Mouse (Mus musculus) ES-Bruce4 (cell line): ENCODE measurements around the gene Klrb1. TPM values are rescaled to one million over a fixed set of nuclear protein-coding genes. Genes with fewer than 3 reads are reported as not detected.
"Not testable (repeated sequence)": the region's sequence is repeated elsewhere in the genome, so short reads cannot be mapped to it uniquely, and the experiment has no call there.

Experiments
- H3K27ac ChIP-seq: 2 replicates; pipeline ENCODE4 v1.5.1; 2012; ENCODE audit warnings: low read length, inconsistent platforms; ENCODE audit not compliant: insufficient read depth
- H3K27me3 ChIP-seq: 2 replicates; pipeline ENCODE4 v1.6.1; 2012; ENCODE audit warnings: mild to moderate bottlenecking, low read length, inconsistent platforms; ENCODE audit not compliant: control insufficient read depth, poor library complexity, insufficient read depth, severe bottlenecking
- H3K36me3 ChIP-seq: 2 replicates; pipeline ENCODE4 v1.6.1; 2012; ENCODE audit warnings: inconsistent platforms, mild to moderate bottlenecking, low read length, moderate library complexity; ENCODE audit not compliant: control insufficient read depth, poor library complexity, insufficient read depth, severe bottlenecking
- H3K4me1 ChIP-seq: one replicate; pipeline ENCODE4 v1.8.1; 2011; ENCODE audit warnings: low read length; ENCODE audit not compliant: control insufficient read depth, insufficient read depth
- H3K4me3 ChIP-seq: 2 replicates; pipeline ENCODE4 v1.5.1; 2011; ENCODE audit warnings: low read depth, mild to moderate bottlenecking, low read length
- H3K9ac ChIP-seq: 2 replicates; pipeline ENCODE4 v1.6.1; 2012; ENCODE audit warnings: low read depth, mild to moderate bottlenecking, inconsistent platforms; ENCODE audit not compliant: poor library complexity, severe bottlenecking
- H3K9me3 ChIP-seq: replicated peaks from 2 replicates; pipeline ENCODE4 v1.6.1; 2012; ENCODE audit warnings: mild to moderate bottlenecking, low read length, inconsistent platforms; ENCODE audit not compliant: control insufficient read depth, poor library complexity, insufficient read depth, severe bottlenecking
- CTCF ChIP-seq: IDR thresholded peaks from one replicate; pipeline ENCODE4 v1.8.1; 2011; ENCODE audit warnings: low read depth, low read length
- EP300 ChIP-seq: IDR thresholded peaks from 2 replicates; pipeline ENCODE4 v1.6.1; 2011; ENCODE audit warnings: low read depth, low read length; ENCODE audit not compliant: insufficient read depth
- POLR2A ChIP-seq: IDR thresholded peaks from one replicate; pipeline ENCODE4 v1.8.1; 2011; ENCODE audit warnings: low read length; ENCODE audit not compliant: insufficient read depth
- polyA plus RNA-seq: library from polyadenylated mRNA; stranded (reverse); fragments of >200 nt; gene quantifications from 2 replicates; pipeline ENCODE4 v1.2.4, GENCODE M21; 2011; ENCODE audit warnings: low read depth; ENCODE audit not compliant: missing spikeins, insufficient read depth, insufficient read length

Klrb1 gene
- polyA plus RNA-seq, 1 experiment, result not detected

DNA sequence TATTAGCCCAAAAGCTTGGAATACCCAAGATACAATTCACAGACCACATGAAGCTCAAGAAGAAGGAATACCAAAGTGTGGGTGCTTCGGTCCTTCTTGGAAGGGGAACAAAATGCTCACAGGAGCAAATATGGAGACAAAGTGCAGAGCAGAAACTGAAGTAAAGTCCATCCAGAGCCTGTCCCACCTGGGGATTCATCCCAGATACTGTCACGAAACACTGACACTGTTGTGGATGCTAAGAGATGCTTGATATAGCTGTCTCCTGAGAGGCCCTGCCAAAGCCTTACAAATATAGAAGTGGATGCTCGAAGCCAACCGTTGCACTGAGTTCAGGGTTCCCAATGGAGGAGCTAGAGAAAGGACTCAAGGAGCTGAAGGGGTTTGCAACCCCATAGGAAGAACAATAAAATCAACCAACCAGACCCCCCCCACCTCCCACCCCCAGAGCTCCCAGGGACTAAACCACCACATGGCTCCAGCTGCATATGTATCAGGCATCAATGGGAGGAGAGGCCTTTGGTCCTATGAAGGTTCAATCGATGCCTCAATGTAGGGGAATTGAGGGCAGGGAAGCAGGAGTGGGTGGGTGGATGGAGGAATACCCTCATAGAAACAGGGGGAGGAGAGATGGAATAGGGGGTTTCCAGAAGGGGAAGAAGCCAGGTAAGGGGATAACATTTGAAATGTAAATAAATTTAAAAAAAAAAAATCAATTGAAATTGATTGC lies 36.5 kb upstream of the Klrb1 start:
- Histone ChIP-seq H3K4me3 (peak overlapping the region; percentile 32; the same call in 1 of the 2 replicates), H3K27me3 (no peaks in the 10 kb centered on the region), H3K27ac (no peak overlapping the region), H3K9ac (no peak overlapping the region), H3K9me3 (no peaks in the 10 kb centered on the region), H3K4me1 (no peaks in the 10 kb centered on the region), H3K36me3 (no peaks in the 10 kb centered on the region)
- TF ChIP-seq CTCF (no peak), EP300 (no peak), POLR2A (no peak)

DNA sequence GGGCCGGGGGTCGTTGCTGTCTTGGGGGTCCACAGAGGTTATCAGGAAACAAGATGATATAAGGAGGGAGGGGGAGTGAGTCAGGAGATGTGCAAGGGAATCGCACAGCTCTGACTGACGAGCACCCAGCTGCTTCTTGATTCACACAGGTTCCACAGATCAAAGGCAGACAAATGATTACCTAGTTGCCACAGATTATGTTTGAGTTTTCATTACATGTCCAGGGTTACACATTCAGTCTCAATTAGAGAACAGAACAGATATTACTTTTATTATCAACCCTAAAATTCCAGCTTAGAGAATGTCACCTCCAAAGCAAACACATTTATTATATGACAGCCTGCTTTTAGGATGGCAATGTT lies 32.5 kb upstream of the Klrb1 start:
- not testable (repeated sequence) for H3K4me3 ChIP-seq, H3K9ac ChIP-seq, H3K9me3 ChIP-seq, H3K4me1 ChIP-seq, H3K36me3 ChIP-seq, H3K27ac ChIP-seq, H3K27me3 ChIP-seq

DNA sequence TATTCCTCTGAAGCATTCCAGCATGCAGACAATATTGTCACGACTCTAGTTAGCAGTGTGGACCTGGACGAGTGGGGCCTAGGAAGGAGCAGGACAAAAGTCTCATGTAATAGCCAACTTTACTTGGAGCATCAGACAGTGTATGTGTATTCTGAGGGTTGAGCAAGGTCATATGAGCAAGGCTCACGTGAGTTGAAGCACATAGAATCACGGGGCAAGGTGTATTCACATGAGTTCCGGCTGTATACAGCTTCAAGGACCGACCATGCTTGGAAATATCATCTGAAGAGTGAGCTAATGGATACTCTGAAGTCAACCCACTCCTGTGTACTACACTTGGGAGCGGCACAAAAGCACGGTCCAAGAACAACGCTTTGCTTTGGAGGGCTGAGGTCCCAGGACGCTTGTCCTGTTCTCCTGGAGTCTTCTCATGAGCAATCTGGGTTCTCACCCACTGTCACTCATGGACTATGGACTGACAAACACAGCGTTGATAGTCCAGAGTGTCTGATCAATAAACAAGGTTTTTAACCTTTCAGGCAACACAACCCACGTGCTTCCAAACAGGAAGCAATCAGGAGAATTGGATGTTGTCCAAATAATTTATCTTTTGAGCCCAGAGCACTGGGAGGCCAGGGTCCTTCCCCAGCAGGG lies 32.0 kb upstream of the Klrb1 start:
- H3K4me3 ChIP-seq, H3K4me1 ChIP-seq, H3K27ac ChIP-seq, H3K36me3 ChIP-seq, H3K9ac ChIP-seq, H3K9me3 ChIP-seq, H3K27me3 ChIP-seq: not testable (repeated sequence)

DNA sequence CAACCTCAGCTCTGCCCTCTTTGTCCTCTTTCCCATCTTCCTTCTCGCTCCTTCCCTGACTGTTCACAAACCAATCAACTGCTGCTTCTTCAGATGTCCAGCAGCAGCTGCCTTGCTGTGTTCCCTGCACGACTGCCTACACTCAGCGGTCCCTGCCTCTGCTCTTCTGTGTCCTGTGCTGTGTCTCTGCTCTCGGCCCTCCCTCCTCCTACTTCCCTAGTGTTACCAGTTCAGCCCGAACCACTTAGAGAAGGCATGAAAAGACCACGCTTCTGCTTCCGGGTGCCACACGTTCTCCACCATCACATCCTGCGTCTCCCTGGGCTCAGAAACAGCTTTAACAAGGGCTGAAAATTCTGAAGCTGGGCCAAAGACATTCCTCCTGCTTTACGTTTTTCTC lies 31.4 kb upstream of the Klrb1 start:
- H3K27me3 ChIP-seq, H3K36me3 ChIP-seq, H3K27ac ChIP-seq, H3K4me1 ChIP-seq, H3K9ac ChIP-seq, H3K9me3 ChIP-seq: not testable (repeated sequence)
- H3K4me3 ChIP-seq, result peak overlapping the region; percentile 26

DNA sequence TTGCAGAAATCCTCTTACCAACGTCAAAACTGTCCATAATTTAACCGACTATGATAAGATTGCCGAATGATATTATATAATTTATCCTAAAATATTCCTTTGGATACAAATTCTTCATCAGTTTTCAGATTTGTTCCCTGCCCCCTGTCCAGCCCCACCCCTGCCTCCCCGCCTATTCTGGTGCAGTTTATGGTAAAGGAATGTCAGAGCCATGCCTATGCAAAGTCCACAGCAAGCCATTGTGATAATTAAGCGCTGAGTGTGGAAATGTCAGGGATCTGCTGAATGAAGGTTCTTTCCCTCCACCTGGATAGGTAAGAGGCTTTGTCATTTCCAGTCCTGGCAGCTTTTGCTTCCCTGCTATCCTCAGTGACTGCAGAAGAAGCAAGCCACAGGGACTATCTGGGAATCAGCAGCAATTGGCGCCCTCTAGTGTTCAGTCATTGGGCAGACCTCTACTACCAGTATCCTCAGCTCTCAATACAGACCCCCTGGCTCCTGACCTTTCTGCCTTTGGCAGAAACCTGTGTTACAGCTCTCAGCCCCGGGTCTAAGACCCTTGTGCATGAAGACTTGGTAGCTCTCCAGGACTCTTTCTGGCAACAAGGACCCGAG lies 30.9 kb upstream of the Klrb1 start:
- H3K9ac ChIP-seq, H3K27me3 ChIP-seq, H3K27ac ChIP-seq, H3K36me3 ChIP-seq, H3K9me3 ChIP-seq, H3K4me1 ChIP-seq, H3K4me3 ChIP-seq: not testable (repeated sequence)
- peak; percentile 58 for TF ChIP-seq CTCF

DNA sequence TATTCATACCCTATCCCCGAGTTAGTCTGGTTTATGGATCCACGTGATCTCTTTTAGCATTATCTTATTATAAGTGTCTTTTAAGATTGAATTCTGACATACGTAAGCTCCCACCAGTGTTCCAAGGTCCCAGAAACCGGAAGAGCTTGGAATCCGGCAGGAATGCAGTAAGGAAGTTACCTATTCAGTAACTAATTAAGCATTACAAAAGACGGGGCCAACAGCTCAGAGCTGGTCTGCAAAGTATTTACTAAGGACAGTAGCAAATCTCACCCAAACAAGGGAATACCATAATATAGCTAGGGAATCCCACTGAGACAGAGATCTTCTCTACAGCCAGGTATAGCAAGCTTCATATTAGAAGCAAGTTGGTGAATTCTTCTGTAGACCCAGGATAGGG lies 24.1 kb upstream of the Klrb1 start:
- not testable (repeated sequence) for H3K4me1 ChIP-seq, H3K4me3 ChIP-seq, H3K36me3 ChIP-seq, H3K9me3 ChIP-seq, H3K27me3 ChIP-seq, H3K9ac ChIP-seq
- H3K27ac ChIP-seq, result 0 out of 2 replicates have a peak overlapping the region, but pooled peaks have one; percentile 5

DNA sequence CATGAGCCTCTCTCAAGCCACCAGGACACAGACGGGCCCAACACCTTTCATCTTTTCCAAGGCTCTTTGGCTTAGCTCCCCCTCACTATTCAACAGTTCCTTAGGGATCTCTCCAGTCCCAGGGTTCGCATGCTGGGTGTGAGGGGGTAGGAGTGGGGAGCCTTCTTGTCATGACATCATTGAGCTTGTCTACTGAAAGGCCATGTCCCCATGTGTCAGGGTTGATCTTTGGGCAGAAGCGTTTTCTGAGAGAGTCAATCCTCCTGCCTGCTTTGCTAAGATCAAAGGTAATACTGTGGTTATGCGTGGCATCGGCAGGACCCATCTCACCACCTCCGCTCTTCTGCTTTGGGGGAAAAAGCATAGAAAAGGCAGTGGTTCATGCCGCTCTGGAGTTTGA lies 14.6 kb upstream of the Klrb1 start:
- H3K4me1 ChIP-seq, result peaks cover 5% of the 10 kb centered on the region
- H3K9me3 ChIP-seq, result peaks cover 4% of the 10 kb centered on the region
- no peak overlapping the region for H3K27ac ChIP-seq
- TF ChIP-seq POLR2A (no peak), EP300 (no peak), CTCF (no peak)
- no peak overlapping the region for H3K9ac ChIP-seq
- no peaks in the 10 kb centered on the region for H3K27me3 ChIP-seq
- H3K36me3 ChIP-seq, result no peaks in the 10 kb centered on the region
- no peak overlapping the region for H3K4me3 ChIP-seq
